Mouse (Mus musculus) lung, embryonic 16.5 days (tissue): Measurements from ENCODE around the gene Spire2. TPM values are rescaled to one million over a fixed set of nuclear protein-coding genes. Genes with fewer than 3 reads are reported as not detected.

Experiments
- ATAC-seq: fragments of 200-750 bp; cut with Nextera tagmentation; 2 replicates; pipeline ENCODE4 v1.8.0; 2017; ENCODE audit warnings: low read depth, mild to moderate bottlenecking, moderate library complexity
- H3K27ac ChIP-seq: fragments of 300-500 bp; sonication (generic); 2 replicates; pipeline ENCODE4 v1.5.1; 2014; ENCODE audit warnings: mild to moderate bottlenecking, control low read depth, low read length
- H3K27me3 ChIP-seq: fragments of 300-500 bp; sonication (generic); 2 replicates; pipeline ENCODE4 v1.6.1; 2014; ENCODE audit warnings: low read depth, low read length, mixed read lengths; ENCODE audit not compliant: control insufficient read depth, insufficient read depth
- H3K36me3 ChIP-seq: fragments of 300-500 bp; sonication (generic); 2 replicates; pipeline ENCODE4 v1.6.1; 2014; ENCODE audit warnings: low read length; ENCODE audit not compliant: control insufficient read depth, insufficient read depth
- H3K4me1 ChIP-seq: fragments of 300-500 bp; sonication (generic); replicated peaks from 2 replicates; pipeline ENCODE4 v1.6.1; 2014; ENCODE audit warnings: low read length, mixed read lengths; ENCODE audit not compliant: control insufficient read depth, insufficient read depth
- H3K4me2 ChIP-seq: fragments of 300-500 bp; sonication (generic); 2 replicates; pipeline ENCODE4 v1.6.1; 2014; ENCODE audit warnings: low read depth, low read length, control low read depth
- H3K4me3 ChIP-seq: fragments of 300-500 bp; sonication (generic); 2 replicates; pipeline ENCODE4 v1.5.1; 2014; ENCODE audit warnings: mild to moderate bottlenecking, low read length, control low read depth
- H3K9ac ChIP-seq: fragments of 300-500 bp; sonication (generic); 2 replicates; pipeline ENCODE4 v1.6.1; 2014; ENCODE audit warnings: low read length, control low read depth
- H3K9me3 ChIP-seq: fragments of 300-500 bp; sonication (generic); 2 replicates; pipeline ENCODE4 v1.6.1; 2016; ENCODE audit warnings: low read length; ENCODE audit not compliant: control insufficient read depth
- WGBS: fragments of 180-500 bp; shearing (Covaris S2); extraction: QIAGEN DNeasy Blood & Tissue Kit; methylation state at CpG from one replicate; pipeline ENCODE4 v1.1.7; 2014; 5-methylcytosine and 5-hydroxymethylcytosine counted together
- polyA plus RNA-seq: library from polyadenylated mRNA; unstranded; fragments of >200 nt; fragmentation: Nextera tagmentation; extraction: Ambion mirVana; gene quantifications from 2 replicates; pipeline ENCODE4 v1.2.1, GENCODE M21; 2015

Gene Spire2
- polyA plus RNA-seq, 1 experiment from 2014 or later: 1.2 TPM

DNA sequence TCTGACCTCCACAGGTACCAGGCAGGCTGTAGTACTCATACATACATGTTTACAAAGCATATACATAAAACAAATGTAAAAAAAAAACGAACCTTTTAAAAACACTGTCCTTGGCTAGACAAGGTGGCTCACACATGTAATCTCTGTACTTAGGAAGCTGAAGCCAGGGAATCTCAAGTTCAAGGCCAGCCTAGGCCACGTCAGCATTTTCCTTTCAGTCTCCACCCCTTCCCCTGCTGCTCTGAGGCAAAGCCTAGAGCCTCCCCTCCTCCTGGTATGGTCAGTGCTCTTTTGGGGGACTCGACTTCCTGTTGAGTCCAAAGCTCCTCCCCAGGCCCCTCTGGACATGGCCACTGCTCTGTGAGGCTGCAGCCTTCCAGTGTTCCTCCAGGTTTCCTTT, 54.5 kb downstream of the Spire2 start:
- 72% methylated on average over 3 of the region's 3 CpGs for WGBS
- H3K4me2 ChIP-seq: no peak overlapping the region
- H3K36me3 ChIP-seq: peaks cover 50% of the 10 kb centered on the region
- no peak overlapping the region for H3K9ac ChIP-seq
- no peaks in the 10 kb centered on the region for H3K4me1 ChIP-seq
- no peak overlapping the region for H3K4me3 ChIP-seq
- no peak overlapping the region for H3K27ac ChIP-seq
- no peaks in the 10 kb centered on the region for H3K9me3 ChIP-seq
- H3K27me3 ChIP-seq: no peaks in the 10 kb centered on the region
- no peak for ATAC-seq

DNA sequence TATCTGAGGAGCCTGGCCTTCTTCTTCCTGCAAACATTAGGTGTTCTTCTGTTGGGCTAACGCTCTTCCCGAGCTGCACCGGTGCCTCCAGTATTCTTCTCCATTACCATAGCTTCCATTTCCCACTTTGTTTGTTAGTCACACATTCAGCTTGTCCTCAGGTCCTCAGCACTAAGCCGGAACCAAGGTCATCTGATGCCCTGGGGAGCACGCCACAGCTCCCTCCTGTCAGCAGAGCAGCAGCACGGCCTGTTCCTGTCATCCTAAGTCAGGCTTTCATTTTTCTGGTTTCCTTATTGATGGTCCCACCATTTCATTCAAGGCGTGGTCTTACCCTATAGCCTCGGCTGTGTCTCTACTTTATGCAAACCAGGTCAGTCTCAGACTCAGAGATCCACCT, 55.3 kb downstream of the Spire2 start:
- Histone ChIP-seq H3K9me3 (no peaks in the 10 kb centered on the region), H3K9ac (no peak overlapping the region), H3K4me2 (no peak overlapping the region), H3K27me3 (no peaks in the 10 kb centered on the region), H3K4me3 (no peak overlapping the region), H3K4me1 (no peaks in the 10 kb centered on the region), H3K36me3 (peaks cover 46% of the 10 kb centered on the region), H3K27ac (no peak overlapping the region)
- 88% methylated on average over 8 of the region's 8 CpGs for WGBS
- no peak for ATAC-seq

DNA sequence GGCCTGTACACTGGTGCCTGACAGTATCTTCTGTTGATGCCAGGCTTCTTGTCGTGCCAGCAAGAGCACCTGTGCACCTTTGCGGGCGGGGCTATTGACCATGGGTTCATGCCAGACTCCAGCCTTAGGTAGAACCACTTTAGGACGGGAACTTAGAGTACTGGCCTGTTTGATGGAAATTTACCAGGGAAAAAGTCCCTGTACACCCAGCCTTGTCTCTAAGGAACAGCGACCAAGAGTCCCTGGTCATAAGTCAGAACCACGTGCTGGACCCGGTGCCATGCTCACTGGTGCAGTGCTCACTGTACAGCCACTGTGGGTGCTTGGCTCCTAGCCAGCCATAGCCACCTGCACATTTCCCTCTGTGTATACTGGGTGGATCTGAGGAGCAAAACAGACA, 56.5 kb downstream of the Spire2 start:
- no peak overlapping the region for H3K27ac ChIP-seq
- H3K36me3 ChIP-seq: peaks cover 45% of the 10 kb centered on the region
- H3K9ac ChIP-seq: no peak overlapping the region
- no peak; the same call in 1 of the 2 replicates for ATAC-seq
- no peak overlapping the region for H3K4me3 ChIP-seq
- WGBS: 89% methylated on average over 7 of the region's 7 CpGs
- no peak overlapping the region for H3K4me2 ChIP-seq
- no peaks in the 10 kb centered on the region for H3K9me3 ChIP-seq
- no peaks in the 10 kb centered on the region for H3K4me1 ChIP-seq
- H3K27me3 ChIP-seq: no peaks in the 10 kb centered on the region

DNA sequence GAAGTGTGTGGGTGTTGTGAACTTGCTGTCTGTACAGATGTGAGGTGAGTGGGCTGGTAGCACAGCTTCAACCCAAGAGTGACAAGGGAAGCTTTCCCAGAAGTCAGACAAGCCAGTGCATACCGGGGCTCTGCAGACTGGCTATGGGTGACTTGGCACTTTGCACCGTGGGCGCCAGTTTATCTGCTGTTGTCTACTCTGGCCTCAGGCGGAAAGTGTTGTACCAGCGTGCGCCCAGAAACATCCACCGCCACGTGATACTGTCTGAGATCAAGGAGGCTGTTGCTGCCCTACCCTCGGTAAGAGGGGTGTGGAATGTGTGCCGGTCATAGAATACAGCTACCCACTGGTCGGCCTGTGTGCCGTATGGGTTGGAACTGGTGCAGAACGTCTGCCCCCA, 65.8 kb downstream of the Spire2 start:
- Histone ChIP-seq H3K9ac (no peak overlapping the region), H3K27me3 (no peaks in the 10 kb centered on the region), H3K4me2 (no peak overlapping the region), H3K9me3 (no peaks in the 10 kb centered on the region), H3K4me3 (no peak overlapping the region), H3K4me1 (no peaks in the 10 kb centered on the region), H3K27ac (no peak overlapping the region), H3K36me3 (peaks cover 54% of the 10 kb centered on the region)
- ATAC-seq: 0 out of 2 replicates have a peak, but pooled peaks have one; percentile 5
- WGBS: 85% methylated on average over 13 of the region's 13 CpGs

DNA sequence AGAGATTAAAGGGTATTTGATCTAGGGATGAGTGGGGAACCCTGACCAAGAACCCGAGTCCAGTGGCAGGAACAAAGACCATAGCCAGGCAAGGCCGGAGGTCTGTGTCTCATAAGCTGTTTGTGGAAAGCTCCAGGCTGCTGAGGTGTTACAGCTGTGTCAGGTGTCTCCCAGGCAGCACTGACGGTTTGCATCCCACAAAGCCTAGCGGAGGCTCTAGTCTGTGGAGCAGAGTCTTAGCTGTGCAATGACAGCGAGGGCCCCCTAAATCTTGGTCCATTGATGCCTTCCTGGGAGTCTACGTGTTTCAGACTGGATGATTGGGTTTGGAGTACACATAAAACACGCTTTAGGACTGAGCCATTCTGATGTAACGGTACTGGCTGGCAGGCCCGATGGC, 69.4 kb downstream of the Spire2 start:
- Histone ChIP-seq H3K9me3 (no peaks in the 10 kb centered on the region), H3K4me3 (no peak overlapping the region), H3K27me3 (no peaks in the 10 kb centered on the region), H3K9ac (no peak overlapping the region), H3K4me1 (no peaks in the 10 kb centered on the region), H3K27ac (no peak overlapping the region), H3K4me2 (no peak overlapping the region), H3K36me3 (peaks cover 30% of the 10 kb centered on the region)
- no peak for ATAC-seq
- WGBS: 89% methylated on average over 9 of the region's 9 CpGs

DNA sequence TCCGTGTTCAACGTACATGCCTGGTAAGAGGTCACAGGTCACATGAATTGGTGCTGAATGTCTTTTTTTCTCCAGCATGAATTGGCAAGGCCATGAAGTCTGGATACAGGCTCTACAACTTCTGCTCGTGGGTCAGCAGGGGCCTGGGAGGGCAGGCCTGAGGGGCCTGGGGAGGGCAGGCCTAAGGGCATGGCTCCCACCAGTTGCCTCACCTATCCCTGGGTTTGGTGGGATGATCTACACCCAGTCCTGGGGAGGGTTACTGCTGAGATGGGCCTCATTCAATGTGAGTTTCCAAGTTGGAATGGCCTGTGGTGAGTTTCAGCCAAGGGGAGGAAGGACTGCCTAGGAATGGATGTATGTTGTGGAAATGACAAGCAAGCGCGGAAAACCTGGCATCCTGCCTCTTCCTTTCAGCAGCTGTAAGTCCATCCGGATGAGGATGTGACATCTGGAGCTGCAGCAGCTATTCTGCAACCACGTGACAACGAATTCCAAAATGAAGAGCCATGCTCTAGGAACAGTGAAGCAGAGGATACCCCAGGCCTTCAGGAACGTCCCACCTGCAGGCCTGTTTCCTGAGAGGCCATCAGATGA, 70.3 kb downstream of the Spire2 start:
- Histone ChIP-seq H3K36me3 (peaks cover 25% of the 10 kb centered on the region), H3K27me3 (peaks cover 4% of the 10 kb centered on the region; the same call in 1 of the 2 replicates), H3K4me1 (no peaks in the 10 kb centered on the region), H3K27ac (no peak overlapping the region), H3K4me3 (no peak overlapping the region), H3K9ac (no peak overlapping the region), H3K9me3 (no peaks in the 10 kb centered on the region), H3K4me2 (no peak overlapping the region)
- no peak for ATAC-seq
- 78% methylated on average over 9 of the region's 9 CpGs for WGBS

DNA sequence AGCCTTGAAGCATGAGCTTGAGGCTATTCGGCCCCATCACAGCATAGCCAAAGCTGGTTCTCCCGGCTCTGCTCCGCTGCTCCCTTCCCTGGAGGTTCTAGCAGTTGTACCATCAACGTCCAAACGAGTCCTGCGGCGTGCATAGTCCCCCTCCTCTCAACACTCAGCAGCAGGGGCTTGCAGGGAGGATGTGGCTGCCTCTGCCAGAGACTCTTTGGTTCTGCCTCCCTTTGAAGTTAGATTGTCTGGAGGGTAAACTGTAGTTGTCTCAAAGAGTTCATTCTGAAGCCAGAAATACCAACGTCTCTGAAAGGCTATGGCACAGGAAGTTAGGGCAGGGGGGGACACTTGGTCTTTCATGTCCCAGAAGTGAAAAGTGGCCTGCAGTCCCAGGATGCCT, 72.0 kb downstream of the Spire2 start:
- Histone ChIP-seq H3K27me3 (peaks cover 9% of the 10 kb centered on the region; the same call in 1 of the 2 replicates), H3K9me3 (no peaks in the 10 kb centered on the region), H3K4me2 (no peak overlapping the region), H3K27ac (no peak overlapping the region), H3K9ac (no peak overlapping the region), H3K4me3 (no peak overlapping the region), H3K36me3 (peaks cover 11% of the 10 kb centered on the region), H3K4me1 (no peaks in the 10 kb centered on the region)
- WGBS: 49% methylated on average over 8 of the region's 8 CpGs
- no peak for ATAC-seq

DNA sequence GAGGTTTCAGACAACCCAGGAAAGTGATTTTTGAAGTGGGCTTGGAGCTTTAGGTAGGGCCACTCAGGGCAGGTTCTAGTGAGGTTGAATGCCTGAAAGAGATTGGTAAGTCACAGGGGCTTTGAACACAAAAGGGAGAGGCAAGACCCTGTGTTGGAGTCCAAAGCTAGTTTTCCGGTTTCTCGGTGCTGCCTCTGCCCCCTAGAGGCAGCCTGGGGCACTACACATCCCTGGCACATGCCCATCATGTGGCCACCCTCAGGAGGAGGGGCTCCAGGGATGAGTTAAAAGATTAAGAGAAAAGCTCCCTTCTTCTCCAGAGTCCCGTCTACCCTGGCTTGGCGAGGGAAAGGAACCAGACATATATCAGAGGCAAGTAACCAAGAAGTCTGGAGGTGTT, 74.3 kb downstream of the Spire2 start, which contains the start of gene Mc1r:
Gene Mc1r (plus strand): TSS at position 322 of the 400 bp plus-strand sequence.
- no peak within 1 kb of the TSS for H3K27ac ChIP-seq
- H3K9ac ChIP-seq: no peak within 1 kb of the TSS
- no peaks in the 10 kb centered on the region; the same call in 1 of the 2 replicates for H3K36me3 ChIP-seq
- 6% methylated on average over 4 of the region's 4 CpGs for WGBS
- H3K4me2 ChIP-seq: no peak within 1 kb of the TSS
- no peak within 1 kb of the TSS for H3K4me3 ChIP-seq
- 0 out of 2 replicates have a peak, but pooled peaks have one; percentile 3 for ATAC-seq
- H3K9me3 ChIP-seq: no peaks in the 10 kb centered on the region
- H3K27me3 ChIP-seq: peaks cover 32% of the 10 kb centered on the region
- H3K4me1 ChIP-seq: no peaks in the 10 kb centered on the region

DNA sequence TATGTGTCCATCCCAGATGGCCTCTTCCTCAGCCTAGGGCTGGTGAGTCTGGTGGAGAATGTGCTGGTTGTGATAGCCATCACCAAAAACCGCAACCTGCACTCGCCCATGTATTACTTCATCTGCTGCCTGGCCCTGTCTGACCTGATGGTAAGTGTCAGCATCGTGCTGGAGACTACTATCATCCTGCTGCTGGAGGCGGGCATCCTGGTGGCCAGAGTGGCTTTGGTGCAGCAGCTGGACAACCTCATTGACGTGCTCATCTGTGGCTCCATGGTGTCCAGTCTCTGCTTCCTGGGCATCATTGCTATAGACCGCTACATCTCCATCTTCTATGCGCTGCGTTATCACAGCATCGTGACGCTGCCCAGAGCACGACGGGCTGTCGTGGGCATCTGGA, 75.1 kb downstream of the Spire2 start:
- Histone ChIP-seq H3K27me3 (peaks cover 40% of the 10 kb centered on the region), H3K4me3 (no peak overlapping the region), H3K9ac (no peak overlapping the region), H3K4me1 (no peaks in the 10 kb centered on the region), H3K9me3 (no peaks in the 10 kb centered on the region), H3K36me3 (no peaks in the 10 kb centered on the region; the same call in 1 of the 2 replicates), H3K4me2 (no peak overlapping the region), H3K27ac (no peak overlapping the region)
- WGBS: 80% methylated on average over 13 of the region's 13 CpGs
- ATAC-seq: no peak
